Mouse (Mus musculus) stomach, embryonic 15.5 days (tissue): ENCODE data around the gene Dda1. TPM values are rescaled to one million over a fixed set of nuclear protein-coding genes. Genes with fewer than 3 reads are reported as not detected.
"Not testable (repeated sequence)": the region's sequence is repeated elsewhere in the genome, so short reads cannot be mapped to it uniquely, and the experiment has no call there.

Experiments used
- ATAC-seq: fragments of 200-750 bp; cut with Nextera tagmentation; 2 replicates; pipeline ENCODE4 v1.8.0; 2017; ENCODE audit warnings: low read depth, moderate number of reproducible peaks, moderate TSS enrichment; ENCODE audit not compliant: insufficient read depth, low FRiP score
- H3K27ac ChIP-seq: fragments of 300-500 bp; sonication (generic); 2 replicates; pipeline ENCODE4 v1.5.1; 2015; ENCODE audit warnings: mild to moderate bottlenecking, inconsistent platforms
- H3K27me3 ChIP-seq: fragments of 300-500 bp; sonication (generic); replicated peaks from 2 replicates; pipeline ENCODE4 v1.6.1; 2015; ENCODE audit warnings: inconsistent platforms
- H3K36me3 ChIP-seq: fragments of 300-500 bp; sonication (generic); 2 replicates; pipeline ENCODE4 v1.6.1; 2015; ENCODE audit warnings: inconsistent platforms
- H3K4me1 ChIP-seq: fragments of 300-500 bp; sonication (generic); 2 replicates; pipeline ENCODE4 v1.6.1; 2015; ENCODE audit warnings: inconsistent platforms
- H3K4me2 ChIP-seq: fragments of 300-500 bp; sonication (generic); 2 replicates; pipeline ENCODE4 v1.6.1; 2015; ENCODE audit warnings: mild to moderate bottlenecking, inconsistent platforms
- H3K4me3 ChIP-seq: fragments of 300-500 bp; sonication (generic); replicated peaks from 2 replicates; pipeline ENCODE4 v1.5.1; 2015; ENCODE audit warnings: inconsistent platforms
- H3K9ac ChIP-seq: fragments of 300-500 bp; sonication (generic); 2 replicates; pipeline ENCODE4 v1.6.1; 2015; ENCODE audit warnings: inconsistent platforms
- H3K9me3 ChIP-seq: fragments of 300-500 bp; sonication (generic); 2 replicates; pipeline ENCODE4 v1.6.1; 2016; ENCODE audit warnings: inconsistent platforms
- WGBS: fragments of 180-500 bp; shearing (Covaris S2); methylation state at CpG from one replicate; pipeline ENCODE4 v1.1.7; 2015; 5-methylcytosine and 5-hydroxymethylcytosine counted together
- polyA plus RNA-seq: library from polyadenylated mRNA; unstranded; fragments of >200 nt; fragmentation: Nextera tagmentation; extraction: Ambion mirVana; gene quantifications from 2 replicates; pipeline ENCODE4 v1.2.1, GENCODE M21; 2015

Dda1 gene
- 90.2 and 92.4 TPM in 2 replicates for polyA plus RNA-seq

DNA sequence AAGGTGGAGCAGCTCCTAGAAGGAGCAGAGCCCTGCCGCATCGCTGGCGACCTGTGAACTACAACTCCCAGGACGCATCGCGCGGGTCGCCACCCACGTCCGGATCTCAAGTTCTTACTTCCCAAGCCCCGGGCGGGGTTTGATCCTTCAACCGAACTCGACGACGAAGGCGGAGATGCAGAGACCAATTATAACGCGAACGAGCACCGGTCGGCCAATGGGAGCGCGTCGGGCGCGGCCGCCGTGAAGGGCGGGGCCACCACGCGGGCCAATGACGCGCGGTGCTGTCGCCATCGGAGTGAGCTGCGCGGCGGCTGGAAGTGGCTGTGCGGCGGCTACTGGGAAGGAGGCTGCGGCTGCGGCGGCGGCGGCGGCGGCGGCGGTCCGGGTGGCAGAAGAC is at the start of gene Dda1:
Dda1 (plus strand) TSS at position 284 of the 400 bp plus-strand sequence.
- H3K36me3 ChIP-seq: peaks cover 13% of the 10 kb centered on the region
- no peaks in the 10 kb centered on the region for H3K27me3 ChIP-seq
- no peaks in the 10 kb centered on the region for H3K9me3 ChIP-seq
- peaks cover 21% of the 10 kb centered on the region for H3K4me1 ChIP-seq
- ATAC-seq: peak; percentile 87
- H3K4me3 ChIP-seq: peak within 1 kb of the TSS; percentile 79
- WGBS: under 1% methylated on average over 52 of the region's 52 CpGs
- peak within 1 kb of the TSS; percentile 45; the same call in 1 of the 2 replicates for H3K27ac ChIP-seq
- H3K4me2 ChIP-seq: peak within 1 kb of the TSS; percentile 78
- H3K9ac ChIP-seq: peak within 1 kb of the TSS; percentile 64

GRCm38 (mm10) chr8:71422121-71422520 is 46.9 kb upstream of the Dda1 start:
- H3K9ac ChIP-seq: no peak overlapping the region
- no peak for ATAC-seq

GRCm38 (mm10) chr8:71432935-71433334 is 36.1 kb upstream of the Dda1 start:
- not testable (repeated sequence) for H3K4me2 ChIP-seq, H3K4me3 ChIP-seq, H3K27me3 ChIP-seq, H3K27ac ChIP-seq, ATAC-seq, H3K9ac ChIP-seq, H3K36me3 ChIP-seq, H3K9me3 ChIP-seq, H3K4me1 ChIP-seq
- 63% methylated on average over 1 of the region's 1 CpGs for WGBS

More at GRCm38 (mm10) chr8:71422121-71422520, 46.9 kb upstream of the Dda1 start:
- no peaks in the 10 kb centered on the region for H3K9me3 ChIP-seq
- no peak overlapping the region for H3K4me2 ChIP-seq
- H3K4me3 ChIP-seq: no peak overlapping the region
- H3K36me3 ChIP-seq: no peaks in the 10 kb centered on the region
- no peaks in the 10 kb centered on the region for H3K4me1 ChIP-seq
- H3K27me3 ChIP-seq: no peaks in the 10 kb centered on the region
- H3K27ac ChIP-seq: no peak overlapping the region

DNA sequence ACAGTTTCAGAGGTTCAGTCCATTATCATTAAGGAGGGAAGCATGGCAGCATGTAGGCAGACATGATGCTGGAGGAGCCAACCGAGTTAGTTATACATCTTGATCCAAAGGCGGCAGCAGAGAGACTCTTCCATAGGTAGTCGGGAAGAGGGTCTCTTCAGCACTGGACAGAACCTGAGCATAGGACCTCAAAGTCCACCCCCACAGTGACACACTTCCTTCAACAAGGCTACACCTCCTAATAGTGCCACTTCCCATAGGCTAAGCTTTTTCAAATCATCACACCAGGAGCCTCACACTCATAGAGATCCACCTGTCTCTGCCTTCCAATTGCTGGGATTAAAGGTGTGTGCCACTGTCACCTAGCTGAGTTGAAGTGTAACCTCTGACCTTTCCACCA is 32.0 kb upstream of the Dda1 start:
- Histone ChIP-seq H3K4me2 (no peak overlapping the region), H3K9me3 (no peaks in the 10 kb centered on the region), H3K4me1 (no peaks in the 10 kb centered on the region), H3K27me3 (0 out of 2 replicates have a peak, but pooled peaks cover 5% of the 10 kb centered on the region), H3K4me3 (no peak overlapping the region), H3K27ac (no peak overlapping the region), H3K9ac (no peak overlapping the region), H3K36me3 (no peaks in the 10 kb centered on the region)
- ATAC-seq: no peak
- WGBS: 41% methylated on average over 3 of the region's 3 CpGs

- no peak for ATAC-seq
Observed at GRCm38 (mm10) chr8:71441404-71441803, 27.6 kb upstream of the Dda1 start.

GRCm38 (mm10) chr8:71445096-71445495 is 23.9 kb upstream of the Dda1 start:
- Histone ChIP-seq H3K27me3 (no peaks in the 10 kb centered on the region), H3K9ac (no peak overlapping the region), H3K4me1 (no peaks in the 10 kb centered on the region), H3K4me3 (no peak overlapping the region), H3K27ac (no peak overlapping the region), H3K9me3 (no peaks in the 10 kb centered on the region), H3K36me3 (no peaks in the 10 kb centered on the region), H3K4me2 (no peak overlapping the region)
- WGBS: 77% methylated on average over 7 of the region's 7 CpGs
- ATAC-seq: no peak

More at GRCm38 (mm10) chr8:71441404-71441803, 27.6 kb upstream of the Dda1 start:
- Histone ChIP-seq H3K27me3 (0 out of 2 replicates have a peak, but pooled peaks cover 5% of the 10 kb centered on the region), H3K27ac (no peak overlapping the region), H3K4me2 (no peak overlapping the region), H3K4me3 (no peak overlapping the region), H3K9me3 (no peaks in the 10 kb centered on the region), H3K9ac (no peak overlapping the region), H3K36me3 (no peaks in the 10 kb centered on the region), H3K4me1 (no peaks in the 10 kb centered on the region)
- 0% methylated on average over 7 of the region's 7 CpGs for WGBS

GRCm38 (mm10) chr8:71451337-71451736 is 17.7 kb upstream of the Dda1 start:
- Histone ChIP-seq H3K9ac (no peak overlapping the region), H3K4me2 (no peak overlapping the region), H3K36me3 (no peaks in the 10 kb centered on the region), H3K27ac (no peak overlapping the region), H3K4me1 (no peaks in the 10 kb centered on the region), H3K27me3 (no peaks in the 10 kb centered on the region), H3K4me3 (no peak overlapping the region), H3K9me3 (no peaks in the 10 kb centered on the region)
- ATAC-seq: no peak
- WGBS: 53% methylated on average over 4 of the region's 4 CpGs

DNA sequence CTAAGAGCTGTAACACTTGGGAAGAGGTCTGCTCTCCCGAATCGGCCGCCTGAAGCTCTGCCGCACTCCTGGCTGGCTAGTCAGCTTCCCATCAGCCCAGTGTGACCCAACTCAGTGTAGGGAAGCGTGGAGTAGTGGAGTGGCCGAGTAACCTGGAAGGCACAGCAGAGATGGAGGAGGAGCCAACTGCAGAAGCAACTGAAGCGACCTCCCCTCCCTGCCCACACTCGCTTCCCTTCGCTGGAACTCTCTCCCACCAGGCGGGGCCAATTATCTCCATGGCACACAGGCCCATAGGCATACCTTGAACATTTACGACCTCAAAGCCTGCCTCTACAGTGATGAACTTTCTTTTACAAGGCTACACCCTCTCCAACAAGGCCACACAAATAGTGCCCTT is 17.2 kb upstream of the Dda1 start:
- no peaks in the 10 kb centered on the region for H3K27me3 ChIP-seq
- 44% methylated on average over 11 of the region's 11 CpGs for WGBS
- no peaks in the 10 kb centered on the region for H3K36me3 ChIP-seq
- H3K4me2 ChIP-seq: no peak overlapping the region
- ATAC-seq: no peak
- no peaks in the 10 kb centered on the region for H3K9me3 ChIP-seq
- no peaks in the 10 kb centered on the region; the same call in 1 of the 2 replicates for H3K4me1 ChIP-seq
- no peak overlapping the region for H3K27ac ChIP-seq
- no peak overlapping the region for H3K4me3 ChIP-seq
- no peak overlapping the region for H3K9ac ChIP-seq

GRCm38 (mm10) chr8:71452669-71453068 is 16.3 kb upstream of the Dda1 start:
- WGBS: 78% methylated on average over 2 of the region's 2 CpGs
- Histone ChIP-seq H3K27ac (no peak overlapping the region), H3K27me3 (no peaks in the 10 kb centered on the region), H3K4me2 (no peak overlapping the region), H3K9me3 (no peaks in the 10 kb centered on the region), H3K4me3 (no peak overlapping the region), H3K4me1 (no peaks in the 10 kb centered on the region; the same call in 1 of the 2 replicates), H3K36me3 (0 out of 2 replicates have a peak, but pooled peaks cover 4% of the 10 kb centered on the region), H3K9ac (no peak overlapping the region)
- no peak for ATAC-seq

GRCm38 (mm10) chr8:71454668-71455067 is 14.3 kb upstream of the Dda1 start:
- Histone ChIP-seq H3K9ac (no peak overlapping the region), H3K27ac (no peak overlapping the region)
- 71% methylated on average over 8 of the region's 8 CpGs for WGBS

GRCm38 (mm10) chr8:71456906-71457305 is 12.1 kb upstream of the Dda1 start:
- Histone ChIP-seq H3K4me3 (no peak overlapping the region), H3K9me3 (no peaks in the 10 kb centered on the region), H3K4me2 (no peak overlapping the region; the same call in 1 of the 2 replicates), H3K27ac (no peak overlapping the region), H3K9ac (no peak overlapping the region), H3K27me3 (no peaks in the 10 kb centered on the region), H3K36me3 (peaks cover 16% of the 10 kb centered on the region; the same call in 1 of the 2 replicates), H3K4me1 (no peaks in the 10 kb centered on the region; the same call in 1 of the 2 replicates)
- 0 out of 2 replicates have a peak, but pooled peaks have one; percentile 11 for ATAC-seq
- 41% methylated on average over 22 of the region's 22 CpGs for WGBS

More at GRCm38 (mm10) chr8:71454668-71455067, 14.3 kb upstream of the Dda1 start:
- no peak for ATAC-seq
- H3K9me3 ChIP-seq: no peaks in the 10 kb centered on the region
- no peak overlapping the region for H3K4me2 ChIP-seq
- 0 out of 2 replicates have a peak, but pooled peaks cover 6% of the 10 kb centered on the region for H3K36me3 ChIP-seq
- no peak overlapping the region for H3K4me3 ChIP-seq
- H3K27me3 ChIP-seq: no peaks in the 10 kb centered on the region
- H3K4me1 ChIP-seq: no peaks in the 10 kb centered on the region; the same call in 1 of the 2 replicates

DNA sequence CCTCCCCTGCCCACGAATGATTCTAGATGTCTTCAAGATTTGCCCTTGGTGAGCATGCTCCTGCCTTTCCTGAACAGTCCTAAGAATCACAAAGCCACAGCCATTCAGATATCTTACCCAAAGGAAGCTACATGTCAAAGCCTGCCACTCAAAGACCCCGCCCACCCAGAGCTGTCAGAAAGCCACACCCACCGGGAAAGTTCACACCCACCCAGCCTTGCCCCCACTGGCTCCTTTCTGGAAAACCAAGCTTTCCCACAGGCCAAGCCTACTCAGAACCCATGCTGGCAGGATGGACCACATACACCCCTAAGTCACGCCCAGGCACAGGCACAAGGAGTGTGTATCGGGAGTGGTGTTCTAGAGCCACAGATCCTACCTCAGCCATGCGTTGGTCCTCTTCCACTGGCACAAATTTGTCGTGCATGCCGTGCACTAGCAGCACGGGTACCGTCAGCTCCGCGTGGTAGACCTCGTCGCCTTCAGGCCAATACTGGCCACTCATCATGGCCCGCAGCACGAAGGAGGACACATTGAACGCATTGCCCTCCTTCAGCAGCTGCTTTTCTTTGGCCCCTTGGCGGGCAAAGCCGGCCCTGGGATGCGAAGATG is 11.2 kb upstream of the Dda1 start:
- H3K4me3 ChIP-seq: no peak overlapping the region
- H3K9me3 ChIP-seq: no peaks in the 10 kb centered on the region
- no peak overlapping the region for H3K4me2 ChIP-seq
- no peak for ATAC-seq
- no peaks in the 10 kb centered on the region for H3K27me3 ChIP-seq
- no peak overlapping the region for H3K9ac ChIP-seq
- H3K36me3 ChIP-seq: peaks cover 16% of the 10 kb centered on the region; the same call in 1 of the 2 replicates
- 81% methylated on average over 20 of the region's 20 CpGs for WGBS
- H3K27ac ChIP-seq: no peak overlapping the region
- peaks cover 3% of the 10 kb centered on the region for H3K4me1 ChIP-seq
